Mouse (Mus musculus): ENCODE measurements at regions not wholly inside any gene's neighbourhood (a gene's known extent, or its start where the extent isn't known, plus 50 kb on each side); places are given as distances from the start of the nearest gene placed in this dataset.

DNA sequence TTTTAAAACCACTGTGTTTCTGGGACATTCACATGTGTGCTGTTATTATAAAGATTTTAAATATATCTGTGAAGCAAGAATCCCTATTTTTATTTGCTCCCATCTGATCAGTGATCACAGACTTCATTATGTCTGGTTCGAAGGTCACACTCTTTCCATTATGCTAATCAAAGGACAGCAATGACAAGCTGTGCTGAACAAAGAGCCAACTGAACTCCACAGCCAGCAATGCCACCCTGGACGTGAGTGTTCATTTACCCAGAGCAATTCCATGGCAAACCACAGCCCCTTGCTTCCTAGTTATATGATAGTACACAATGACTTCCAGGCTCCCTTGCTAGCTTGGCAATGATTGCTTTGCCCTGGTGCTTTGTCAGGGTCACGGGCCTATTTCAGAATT is 55.6 kb upstream of the Ccdc190 start:
- H3K27me3 ChIP-seq (ENCODE audit: control insufficient read depth, insufficient read depth, low read length), result no peaks in the 10 kb centered on the region
- ATAC-seq (ENCODE audit: low FRiP score) (peak; percentile 67; the same call in 1 of the 2 replicates), DNase-seq (ENCODE audit: low spot score, missing footprints) (no peak)
- WGBS, result 41% methylated on average over 3 of the region's 3 CpGs
- no peaks in the 10 kb centered on the region for H3K36me3 ChIP-seq (ENCODE audit: control insufficient read depth, insufficient read depth, low read length)
- H3K4me2 ChIP-seq, result no peak overlapping the region
- H3K4me3 ChIP-seq (ENCODE audit: low read depth, low read length), result no peak overlapping the region
- H3K27ac ChIP-seq (ENCODE audit: low read depth, low read length), result no peak overlapping the region
- no peak overlapping the region for H3K9ac ChIP-seq (ENCODE audit: low read length)
- H3K9me3 ChIP-seq (ENCODE audit: control insufficient read depth, low read length), result no peaks in the 10 kb centered on the region
- no peaks in the 10 kb centered on the region for H3K4me1 ChIP-seq (ENCODE audit: control insufficient read depth, insufficient read depth, low read length)

- 84% methylated on average over 3 of the region's 3 CpGs for WGBS
- Histone ChIP-seq H3K4me1 (ENCODE audit: control insufficient read depth, insufficient read depth, low read length) (no peaks in the 10 kb centered on the region), H3K36me3 (ENCODE audit: control insufficient read depth, insufficient read depth, low read length) (no peaks in the 10 kb centered on the region), H3K9ac (ENCODE audit: low read length) (no peak overlapping the region), H3K4me2 (no peak overlapping the region), H3K27ac (ENCODE audit: low read depth, low read length) (no peak overlapping the region), H3K9me3 (ENCODE audit: control insufficient read depth, low read length) (no peaks in the 10 kb centered on the region), H3K27me3 (ENCODE audit: control insufficient read depth, insufficient read depth, low read length) (no peaks in the 10 kb centered on the region), H3K4me3 (ENCODE audit: low read depth, low read length) (no peak overlapping the region)
- DNase-seq (ENCODE audit: low spot score, missing footprints) (no peak), ATAC-seq (ENCODE audit: low FRiP score) (no peak)
Measured at GRCm38 (mm10) chr1:169868636-169869035, 59.8 kb upstream of the Ccdc190 start.

GRCm38 (mm10) chr1:169867453-169867852 is 61.0 kb upstream of the Ccdc190 start:
- WGBS, result 66% methylated on average over 3 of the region's 3 CpGs

DNA sequence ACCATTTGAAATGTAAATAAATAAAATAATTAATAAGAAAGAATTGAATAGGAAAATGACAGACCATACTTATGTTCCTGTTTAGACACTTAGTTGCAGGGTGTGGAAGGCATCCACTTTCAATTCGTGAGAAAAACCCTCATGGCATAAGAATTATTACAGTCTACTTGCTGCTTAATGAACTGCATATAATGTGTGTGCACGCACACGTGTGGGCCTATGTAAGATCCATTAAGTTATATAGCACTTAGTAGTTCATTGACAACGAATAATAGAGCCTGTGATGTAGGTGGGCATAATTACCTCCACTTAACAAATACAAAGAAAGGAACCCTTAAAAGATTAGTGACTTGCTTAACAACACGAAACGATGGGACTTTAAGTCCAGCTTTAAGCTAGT is 61.6 kb upstream of the Ccdc190 start:
- WGBS, result 78% methylated on average over 6 of the region's 6 CpGs
- no peak overlapping the region for H3K4me2 ChIP-seq
- no peak overlapping the region for H3K4me3 ChIP-seq (ENCODE audit: low read depth, low read length)
- H3K9me3 ChIP-seq (ENCODE audit: control insufficient read depth, low read length), result no peaks in the 10 kb centered on the region
- ATAC-seq (ENCODE audit: low FRiP score), result no peak
- H3K4me1 ChIP-seq (ENCODE audit: control insufficient read depth, insufficient read depth, low read length), result no peaks in the 10 kb centered on the region
- H3K36me3 ChIP-seq (ENCODE audit: control insufficient read depth, insufficient read depth, low read length), result no peaks in the 10 kb centered on the region
- H3K9ac ChIP-seq (ENCODE audit: low read length), result no peak overlapping the region
- no peak for DNase-seq (ENCODE audit: low spot score, missing footprints)
- H3K27me3 ChIP-seq (ENCODE audit: control insufficient read depth, insufficient read depth, low read length), result no peaks in the 10 kb centered on the region
- H3K27ac ChIP-seq (ENCODE audit: low read depth, low read length), result no peak overlapping the region

More at GRCm38 (mm10) chr1:169867453-169867852, 61.0 kb upstream of the Ccdc190 start:
- no peaks in the 10 kb centered on the region for H3K9me3 ChIP-seq (ENCODE audit: control insufficient read depth, low read length)
- no peak overlapping the region for H3K27ac ChIP-seq (ENCODE audit: low read depth, low read length)
- H3K4me1 ChIP-seq (ENCODE audit: control insufficient read depth, insufficient read depth, low read length), result no peaks in the 10 kb centered on the region
- no peaks in the 10 kb centered on the region for H3K36me3 ChIP-seq (ENCODE audit: control insufficient read depth, insufficient read depth, low read length)
- H3K4me3 ChIP-seq (ENCODE audit: low read depth, low read length), result no peak overlapping the region
- no peak overlapping the region for H3K4me2 ChIP-seq
- no peak overlapping the region for H3K9ac ChIP-seq (ENCODE audit: low read length)
- ATAC-seq (ENCODE audit: low FRiP score), result no peak
- no peaks in the 10 kb centered on the region for H3K27me3 ChIP-seq (ENCODE audit: control insufficient read depth, insufficient read depth, low read length)
- no peak for DNase-seq (ENCODE audit: low spot score, missing footprints)

GRCm38 (mm10) chr1:169859041-169859440 is 69.4 kb upstream of the Ccdc190 start:
- Histone ChIP-seq H3K27ac (ENCODE audit: low read depth, low read length) (no peak overlapping the region), H3K9me3 (ENCODE audit: control insufficient read depth, low read length) (no peaks in the 10 kb centered on the region), H3K4me3 (ENCODE audit: low read depth, low read length) (no peak overlapping the region), H3K9ac (ENCODE audit: low read length) (no peak overlapping the region), H3K27me3 (ENCODE audit: control insufficient read depth, insufficient read depth, low read length) (no peaks in the 10 kb centered on the region), H3K4me2 (no peak overlapping the region), H3K36me3 (ENCODE audit: control insufficient read depth, insufficient read depth, low read length) (no peaks in the 10 kb centered on the region), H3K4me1 (ENCODE audit: control insufficient read depth, insufficient read depth, low read length) (no peaks in the 10 kb centered on the region)
- DNase-seq (ENCODE audit: low spot score, missing footprints) (no peak), ATAC-seq (ENCODE audit: low FRiP score) (no peak)
- WGBS, result 92% methylated on average over 3 of the region's 3 CpGs

DNA sequence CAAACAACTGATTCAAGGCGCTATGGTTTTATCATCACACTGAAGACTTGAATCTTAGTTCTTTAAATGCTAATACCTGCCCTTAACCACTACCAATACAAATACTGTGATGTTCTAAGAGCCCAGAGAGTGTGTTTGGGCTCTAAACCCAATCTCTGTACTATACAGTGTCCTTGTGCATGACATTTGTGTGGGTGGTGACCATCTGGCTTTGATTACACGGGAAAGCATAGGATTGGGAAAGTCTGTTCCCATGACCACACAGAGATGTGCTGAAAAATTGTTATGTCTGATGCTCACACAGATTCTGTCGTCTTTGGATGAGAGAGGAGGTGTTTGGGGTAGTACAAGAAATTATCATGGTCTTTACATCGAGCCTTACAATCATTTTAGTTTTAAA is 76.8 kb upstream of the Ccdc190 start:
- Histone ChIP-seq H3K36me3 (ENCODE audit: control insufficient read depth, insufficient read depth, low read length) (no peaks in the 10 kb centered on the region), H3K9ac (ENCODE audit: low read length) (no peak overlapping the region), H3K27me3 (ENCODE audit: control insufficient read depth, insufficient read depth, low read length) (no peaks in the 10 kb centered on the region), H3K9me3 (ENCODE audit: control insufficient read depth, low read length) (no peaks in the 10 kb centered on the region), H3K4me1 (ENCODE audit: control insufficient read depth, insufficient read depth, low read length) (no peaks in the 10 kb centered on the region), H3K4me3 (ENCODE audit: low read depth, low read length) (no peak overlapping the region), H3K4me2 (no peak overlapping the region), H3K27ac (ENCODE audit: low read depth, low read length) (no peak overlapping the region)
- WGBS, result 66% methylated on average over 4 of the region's 4 CpGs
- DNase-seq (ENCODE audit: low spot score, missing footprints), result no peak
- no peak for ATAC-seq (ENCODE audit: low FRiP score)

DNA sequence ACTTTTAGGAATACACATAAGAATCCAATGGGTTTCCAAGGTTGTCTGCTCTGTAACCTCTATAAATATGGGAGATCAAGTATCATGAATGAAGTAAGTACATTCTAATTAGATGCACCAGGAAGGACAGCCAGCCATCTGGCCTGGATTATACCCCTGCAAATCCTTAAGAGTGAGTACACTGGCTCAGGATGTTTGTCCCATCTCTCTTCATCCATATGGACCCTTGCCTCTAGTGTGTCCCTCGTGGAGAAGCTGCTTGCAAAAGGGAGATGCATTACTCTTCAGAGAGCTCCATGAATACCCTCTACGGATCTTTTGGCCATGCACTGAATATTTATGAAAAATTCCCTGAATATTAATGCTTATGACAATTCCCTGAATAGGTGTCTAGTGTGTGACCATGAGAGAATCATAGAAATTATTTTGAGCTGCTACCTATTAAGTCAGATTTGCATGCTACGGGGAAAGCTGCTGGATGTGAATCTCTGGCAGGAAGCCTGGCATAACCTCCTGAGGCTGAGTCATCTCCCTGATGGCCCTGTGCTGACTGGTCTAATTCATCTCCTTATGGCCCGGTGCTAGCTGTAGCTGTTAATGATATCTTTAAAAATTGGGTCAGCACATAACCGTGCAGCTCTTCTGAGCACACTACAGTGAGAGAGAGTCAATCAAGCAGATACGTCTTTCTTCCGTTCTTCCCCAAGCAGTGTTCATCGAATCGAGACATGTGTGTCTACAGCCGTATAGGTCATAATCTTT is 80.0 kb upstream of the Ccdc190 start:
- no peak overlapping the region for H3K9ac ChIP-seq (ENCODE audit: low read length)
- H3K4me3 ChIP-seq (ENCODE audit: low read depth, low read length), result no peak overlapping the region
- DNase-seq (ENCODE audit: low spot score, missing footprints) (no peak), ATAC-seq (ENCODE audit: low FRiP score) (peak; percentile 48)
- H3K27ac ChIP-seq (ENCODE audit: low read depth, low read length), result no peak overlapping the region
- WGBS, result 82% methylated on average over 10 of the region's 10 CpGs
- no peaks in the 10 kb centered on the region for H3K4me1 ChIP-seq (ENCODE audit: control insufficient read depth, insufficient read depth, low read length)
- no peak overlapping the region for H3K4me2 ChIP-seq
- no peaks in the 10 kb centered on the region for H3K27me3 ChIP-seq (ENCODE audit: control insufficient read depth, insufficient read depth, low read length)
- no peaks in the 10 kb centered on the region for H3K9me3 ChIP-seq (ENCODE audit: control insufficient read depth, low read length)
- no peaks in the 10 kb centered on the region for H3K36me3 ChIP-seq (ENCODE audit: control insufficient read depth, insufficient read depth, low read length)

DNA sequence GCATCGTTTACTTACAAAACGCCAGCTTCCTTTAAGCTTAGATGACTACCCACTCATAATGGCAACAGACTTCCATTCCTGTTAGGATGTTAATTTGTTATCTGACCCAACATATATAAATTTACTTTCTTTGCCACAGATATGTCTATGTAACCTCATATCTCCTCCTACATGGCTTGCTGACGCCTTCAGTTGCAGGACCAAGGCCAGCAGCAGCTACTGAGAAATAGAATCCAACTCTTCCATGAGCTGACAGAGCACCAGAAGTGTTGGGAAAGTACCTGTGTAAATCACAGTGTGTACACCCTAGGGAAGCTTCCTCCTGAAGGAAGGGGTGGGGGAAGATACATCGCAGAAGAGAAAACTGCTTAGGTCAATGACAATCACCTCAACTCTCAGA is 86.0 kb upstream of the Ccdc190 start:
- Histone ChIP-seq H3K4me3 (ENCODE audit: low read depth, low read length) (no peak overlapping the region), H3K27me3 (ENCODE audit: control insufficient read depth, insufficient read depth, low read length) (no peaks in the 10 kb centered on the region), H3K27ac (ENCODE audit: low read depth, low read length) (no peak overlapping the region), H3K4me2 (no peak overlapping the region), H3K4me1 (ENCODE audit: control insufficient read depth, insufficient read depth, low read length) (no peaks in the 10 kb centered on the region), H3K9me3 (ENCODE audit: control insufficient read depth, low read length) (no peaks in the 10 kb centered on the region), H3K9ac (ENCODE audit: low read length) (no peak overlapping the region), H3K36me3 (ENCODE audit: control insufficient read depth, insufficient read depth, low read length) (no peaks in the 10 kb centered on the region)
- no peak for ATAC-seq (ENCODE audit: low FRiP score)
- no peak for DNase-seq (ENCODE audit: low spot score, missing footprints)
- 89% methylated on average over 4 of the region's 4 CpGs for WGBS

GRCm38 (mm10) chr1:169840948-169841347 is 87.5 kb upstream of the Ccdc190 start:
- DNase-seq (ENCODE audit: low spot score, missing footprints), result no peak
- Histone ChIP-seq H3K9ac (ENCODE audit: low read length) (no peak overlapping the region), H3K4me2 (no peak overlapping the region), H3K27me3 (ENCODE audit: control insufficient read depth, insufficient read depth, low read length) (no peaks in the 10 kb centered on the region), H3K36me3 (ENCODE audit: control insufficient read depth, insufficient read depth, low read length) (no peaks in the 10 kb centered on the region), H3K4me3 (ENCODE audit: low read depth, low read length) (no peak overlapping the region), H3K9me3 (ENCODE audit: control insufficient read depth, low read length) (no peaks in the 10 kb centered on the region), H3K4me1 (ENCODE audit: control insufficient read depth, insufficient read depth, low read length) (no peaks in the 10 kb centered on the region), H3K27ac (ENCODE audit: low read depth, low read length) (no peak overlapping the region)
- ATAC-seq (ENCODE audit: low FRiP score), result no peak
- WGBS, result 87% methylated on average over 4 of the region's 4 CpGs
